Mouse (Mus musculus) kidney, postnatal 0 days (tissue): ENCODE results near the gene Rad1. TPM values are rescaled to one million over a fixed set of nuclear protein-coding genes. Genes with fewer than 3 reads are reported as not detected.
"Not testable (repeated sequence)": the region's sequence is repeated elsewhere in the genome, so short reads cannot be mapped to it uniquely, and the experiment has no call there.

ENCODE experiments used
- ATAC-seq: fragments of 200-750 bp; cut with Nextera tagmentation; replicated peaks from 2 replicates; pipeline ENCODE4 v1.8.0; 2017; ENCODE audit warnings: low read depth, moderate number of reproducible peaks, moderate TSS enrichment, moderate library complexity; ENCODE audit not compliant: low FRiP score
- DNase-seq: peaks from one replicate; pipeline ENCODE4 v3.0.0-alpha.2; 2016; ENCODE audit warnings: low spot score
- H3K27ac ChIP-seq: fragments of 300-500 bp; sonication (generic); 2 replicates; pipeline ENCODE4 v1.5.1; 2014; ENCODE audit warnings: mild to moderate bottlenecking
- H3K27me3 ChIP-seq: fragments of 300-500 bp; sonication (generic); 2 replicates; pipeline ENCODE4 v1.6.1; 2014; ENCODE audit warnings: low read length, mixed read lengths; ENCODE audit not compliant: insufficient read depth
- H3K36me3 ChIP-seq: fragments of 300-500 bp; sonication (generic); 2 replicates; pipeline ENCODE4 v1.6.1; 2014; ENCODE audit warnings: low read length, mixed read lengths; ENCODE audit not compliant: insufficient read depth
- H3K4me1 ChIP-seq: fragments of 300-500 bp; sonication (generic); replicated peaks from 2 replicates; pipeline ENCODE4 v1.6.1; 2014; ENCODE audit warnings: antibody characterized with exemption, low read length, mixed read lengths; ENCODE audit not compliant: insufficient read depth
- H3K4me2 ChIP-seq: fragments of 300-500 bp; sonication (generic); 2 replicates; pipeline ENCODE4 v1.6.1; 2014; ENCODE audit warnings: mild to moderate bottlenecking, low read length, moderate library complexity, mixed read lengths
- H3K4me3 ChIP-seq: fragments of 300-500 bp; sonication (generic); replicated peaks from 2 replicates; pipeline ENCODE4 v1.5.1; 2014; ENCODE audit warnings: low read depth, low read length
- H3K9ac ChIP-seq: fragments of 300-500 bp; sonication (generic); 2 replicates; pipeline ENCODE4 v1.6.1; 2014; ENCODE audit warnings: low read depth, low read length
- H3K9me3 ChIP-seq: fragments of 300-500 bp; sonication (generic); replicated peaks from 2 replicates; pipeline ENCODE4 v1.6.1; 2016; ENCODE audit warnings: low read length, inconsistent platforms, mixed read lengths
- CTCF ChIP-seq: IDR thresholded peaks from 2 replicates; pipeline ENCODE4 v1.5.1; 2016; ENCODE audit warnings: antibody characterized with exemption, low read depth, mild to moderate bottlenecking, moderate library complexity
- WGBS: fragments of 180-500 bp; shearing (Covaris S2); extraction: QIAGEN DNeasy Blood & Tissue Kit; methylation state at CpG from one replicate; pipeline ENCODE4 v1.1.7; 2014; 5-methylcytosine and 5-hydroxymethylcytosine counted together
- polyA plus RNA-seq: library from polyadenylated mRNA; unstranded; fragments of >200 nt; fragmentation: Nextera tagmentation; extraction: Ambion mirVana; gene quantifications from 2 replicates; pipeline ENCODE4 v1.2.1, GENCODE M21; 2015

Gene Rad1
- polyA plus RNA-seq, 1 experiment from 2014 or later, result 27.1 TPM

DNA sequence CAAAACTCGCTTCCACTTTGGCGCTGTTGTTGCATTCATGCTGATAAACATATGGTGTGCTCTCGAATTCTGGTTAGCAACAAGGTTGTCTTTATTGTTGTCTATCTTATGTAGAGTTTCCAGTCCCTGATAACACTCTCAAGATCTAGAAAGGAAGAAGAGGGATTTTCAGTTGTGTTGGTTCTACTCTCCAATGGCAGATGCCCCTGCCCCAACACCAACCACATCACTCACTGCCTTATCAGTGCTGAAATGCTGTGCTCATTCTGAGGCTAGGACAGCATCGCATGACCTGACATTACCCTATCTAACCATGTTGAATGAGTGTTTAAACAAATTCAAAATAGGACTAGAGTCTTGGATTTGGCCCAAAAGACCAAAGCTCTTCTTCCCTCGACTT is 14.2 kb downstream of the Rad1 start:
- WGBS, result 86% methylated on average over 5 of the region's 5 CpGs
- H3K4me3 ChIP-seq, result no peak overlapping the region
- H3K9ac ChIP-seq, result no peak overlapping the region
- no peaks in the 10 kb centered on the region for H3K4me1 ChIP-seq
- no peaks in the 10 kb centered on the region for H3K9me3 ChIP-seq
- H3K27ac ChIP-seq, result no peak overlapping the region
- no peak for TF ChIP-seq CTCF
- no peak overlapping the region for H3K4me2 ChIP-seq
- ATAC-seq, result no peak
- no peaks in the 10 kb centered on the region for H3K27me3 ChIP-seq
- H3K36me3 ChIP-seq, result no peaks in the 10 kb centered on the region
- DNase-seq, result no peak

DNA sequence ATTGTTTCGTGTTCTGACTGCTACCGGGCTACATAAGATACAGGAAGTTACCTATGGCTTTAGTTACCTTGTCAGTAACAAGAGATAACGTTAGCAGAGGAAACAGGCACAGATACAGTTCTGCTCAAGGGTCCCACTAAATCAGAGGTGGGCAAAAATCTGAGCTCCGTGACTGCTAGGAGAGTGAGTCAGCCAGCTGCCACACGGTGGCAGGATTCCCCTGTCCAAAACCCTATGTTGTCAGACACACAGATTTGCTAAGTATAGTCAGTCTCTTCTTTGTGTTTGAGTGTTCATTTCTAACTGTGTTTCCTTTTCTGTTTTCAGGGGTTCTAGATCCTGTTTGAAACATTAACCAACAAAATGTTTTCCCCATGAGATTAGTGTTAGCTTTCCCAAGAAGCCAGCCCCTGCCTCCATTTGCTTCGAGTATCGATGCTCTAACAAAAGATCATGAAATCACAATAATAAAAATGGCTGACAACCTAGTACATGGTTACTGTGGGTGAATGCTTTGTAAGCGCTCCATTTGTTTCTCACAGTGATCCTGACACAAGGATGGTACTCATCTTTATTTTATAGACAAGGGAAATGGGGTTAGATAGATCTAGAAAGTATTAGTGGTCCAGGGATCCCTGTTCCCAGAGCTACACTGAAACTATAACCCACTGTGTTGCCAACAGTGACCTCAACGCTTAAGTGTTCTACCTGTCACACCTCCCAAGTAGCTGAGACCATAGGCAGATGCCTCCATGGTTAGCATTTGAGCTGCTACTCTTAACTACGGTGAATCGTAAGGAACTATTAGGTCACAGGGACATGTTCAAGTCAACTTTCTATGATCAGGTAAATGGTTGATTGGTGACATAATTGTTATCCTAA is 15.3 kb downstream of the Rad1 start:
- H3K27ac ChIP-seq, result no peak overlapping the region
- H3K4me3 ChIP-seq, result no peak overlapping the region
- no peaks in the 10 kb centered on the region for H3K36me3 ChIP-seq
- DNase-seq, result peak; percentile 87
- H3K27me3 ChIP-seq, result no peaks in the 10 kb centered on the region
- peak; percentile 94 for TF ChIP-seq CTCF
- H3K9ac ChIP-seq, result no peak overlapping the region
- H3K4me1 ChIP-seq, result no peaks in the 10 kb centered on the region
- 0 out of 2 replicates have a peak, but pooled peaks have one; percentile 68 for ATAC-seq
- no peaks in the 10 kb centered on the region for H3K9me3 ChIP-seq
- 54% methylated on average over 11 of the region's 11 CpGs for whole genome bisulfite sequencing
- no peak overlapping the region for H3K4me2 ChIP-seq

DNA sequence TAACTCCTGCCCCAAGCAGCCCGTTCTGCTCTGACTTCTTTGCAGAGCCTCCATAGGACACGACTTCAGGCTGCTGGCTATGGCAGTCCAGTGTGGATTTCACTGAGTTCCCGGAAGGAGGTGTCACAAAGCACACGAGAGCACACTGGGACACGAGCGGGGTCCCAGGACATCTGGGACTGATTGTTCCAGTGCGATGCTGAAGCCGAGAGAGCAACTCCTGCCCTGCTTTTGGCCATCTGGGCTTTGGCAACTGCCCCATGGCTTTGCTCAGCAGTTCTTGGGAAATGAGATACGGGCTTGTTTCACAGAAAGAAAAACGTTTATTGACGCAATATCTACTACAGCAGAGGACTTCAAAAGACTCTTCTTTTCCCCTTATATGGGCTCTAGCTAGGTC is 20.3 kb downstream of the Rad1 start:
- 27% methylated on average over 11 of the region's 11 CpGs for WGBS

DNA sequence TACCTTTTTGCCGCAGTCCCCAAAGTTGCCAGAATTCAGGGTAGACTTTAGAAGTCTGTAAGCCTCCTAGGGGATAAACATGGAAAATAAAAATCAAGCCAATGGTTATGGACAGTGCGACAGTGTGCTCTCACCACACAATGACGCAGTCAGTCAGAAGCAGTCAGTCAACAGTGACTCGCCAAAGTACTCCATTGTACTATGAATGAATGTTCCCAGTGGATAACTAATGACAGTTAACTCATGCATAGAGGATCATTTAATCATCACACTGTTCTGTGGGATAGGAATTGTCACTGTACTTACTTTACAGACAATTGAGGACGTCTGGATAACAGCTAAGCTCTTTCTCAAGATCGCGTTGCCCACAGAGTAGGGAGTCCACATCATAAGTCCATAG is 29.3 kb downstream of the Rad1 start:
- H3K27ac ChIP-seq, result no peak overlapping the region
- no peak for TF ChIP-seq CTCF
- no peak overlapping the region for H3K4me2 ChIP-seq
- H3K4me1 ChIP-seq, result no peaks in the 10 kb centered on the region
- DNase-seq (no peak), ATAC-seq (no peak)
- WGBS, result 87% methylated on average over 7 of the region's 7 CpGs
- no peaks in the 10 kb centered on the region for H3K27me3 ChIP-seq
- H3K4me3 ChIP-seq, result no peak overlapping the region
- H3K9ac ChIP-seq, result no peak overlapping the region
- H3K36me3 ChIP-seq, result no peaks in the 10 kb centered on the region
- H3K9me3 ChIP-seq, result no peaks in the 10 kb centered on the region

More for the DNA sequence above, 20.3 kb downstream of the Rad1 start:
- Histone ChIP-seq H3K4me2 (0 out of 2 replicates have a peak overlapping the region, but pooled peaks have one; percentile 7), H3K9me3 (no peaks in the 10 kb centered on the region), H3K4me1 (no peaks in the 10 kb centered on the region), H3K9ac (no peak overlapping the region), H3K36me3 (no peaks in the 10 kb centered on the region), H3K27me3 (no peaks in the 10 kb centered on the region), H3K4me3 (no peak overlapping the region), H3K27ac (no peak overlapping the region)
- ATAC-seq (no peak), DNase-seq (peak; percentile 15)
- no peak for TF ChIP-seq CTCF

DNA sequence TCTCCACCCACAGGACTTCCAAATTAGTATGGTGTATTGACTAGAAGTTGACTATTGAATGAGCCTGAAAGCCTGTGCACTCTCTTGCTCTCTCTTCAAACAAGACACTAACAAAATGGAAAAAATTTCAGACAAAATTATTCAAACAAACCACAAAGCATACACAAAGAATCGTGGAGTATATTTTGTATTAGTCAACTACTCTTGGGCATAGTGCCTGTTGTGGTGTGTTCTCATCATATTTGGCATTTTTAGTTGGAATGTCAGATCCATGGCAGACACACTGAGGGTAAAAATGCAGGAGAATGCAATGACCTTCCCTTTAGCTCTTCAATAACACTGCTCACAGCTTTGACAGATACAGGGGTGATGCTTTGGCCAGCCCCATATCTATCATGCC is 40.1 kb downstream of the Rad1 start:
- H3K27me3 ChIP-seq, result no peaks in the 10 kb centered on the region
- ATAC-seq (no peak), DNase-seq (no peak)
- no peak overlapping the region for H3K4me3 ChIP-seq
- no peaks in the 10 kb centered on the region for H3K4me1 ChIP-seq
- no peak for TF ChIP-seq CTCF
- no peaks in the 10 kb centered on the region for H3K9me3 ChIP-seq
- H3K4me2 ChIP-seq, result no peak overlapping the region
- no peaks in the 10 kb centered on the region for H3K36me3 ChIP-seq
- H3K27ac ChIP-seq, result no peak overlapping the region
- no peak overlapping the region for H3K9ac ChIP-seq
- WGBS, result 89% methylated on average over 1 of the region's 1 CpGs

DNA sequence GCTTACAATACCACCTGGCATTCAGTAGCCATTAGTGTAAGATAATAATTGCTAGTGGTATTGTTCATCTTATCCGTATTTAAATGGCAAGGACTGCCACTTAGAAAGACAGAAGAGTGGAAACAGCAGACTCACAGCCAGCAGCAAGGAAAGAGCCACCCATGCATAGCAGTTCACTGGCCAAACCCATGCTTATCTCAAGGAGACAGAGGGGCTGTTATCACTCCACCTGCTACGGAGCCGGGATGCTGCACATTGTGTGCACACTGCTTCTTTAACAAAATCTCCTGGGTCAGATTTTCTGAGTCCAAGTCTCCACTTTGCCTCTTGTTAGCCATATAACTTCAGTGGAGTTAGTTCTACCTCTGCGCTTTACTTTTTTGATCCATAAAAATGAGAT is 45.5 kb downstream of the Rad1 start:
- no peaks in the 10 kb centered on the region for H3K27me3 ChIP-seq
- no peaks in the 10 kb centered on the region for H3K4me1 ChIP-seq
- ATAC-seq, result no peak
- DNase-seq, result no peak
- no peaks in the 10 kb centered on the region for H3K9me3 ChIP-seq
- no peak overlapping the region for H3K9ac ChIP-seq
- no peak overlapping the region for H3K4me3 ChIP-seq
- no peak overlapping the region for H3K27ac ChIP-seq
- no peak for TF ChIP-seq CTCF
- 80% methylated on average over 4 of the region's 4 CpGs for WGBS
- no peaks in the 10 kb centered on the region for H3K36me3 ChIP-seq
- H3K4me2 ChIP-seq, result no peak overlapping the region

DNA sequence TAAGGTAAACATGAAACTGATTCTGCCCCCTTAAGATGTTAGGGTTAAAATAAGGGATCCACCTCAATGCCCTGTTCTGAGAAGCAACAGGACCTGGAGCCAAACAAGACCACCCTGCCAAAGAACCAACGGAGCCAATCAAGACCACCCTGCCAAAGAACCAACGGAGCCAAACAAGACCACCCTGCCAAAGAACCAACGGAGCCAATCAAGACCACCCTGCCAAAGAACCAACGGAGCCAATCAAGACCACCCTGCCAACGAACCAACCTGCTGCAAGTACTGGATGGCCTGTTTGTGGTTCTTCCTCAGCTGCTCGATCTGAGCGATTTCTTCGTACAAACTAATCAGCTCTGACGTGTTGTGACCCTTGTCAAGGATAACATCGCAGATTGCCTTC is 47.5 kb downstream of the Rad1 start:
- WGBS, result 84% methylated on average over 10 of the region's 10 CpGs
- not testable (repeated sequence) for H3K9me3 ChIP-seq, H3K27ac ChIP-seq, H3K27me3 ChIP-seq, DNase-seq, H3K4me1 ChIP-seq, H3K9ac ChIP-seq, H3K4me3 ChIP-seq, H3K36me3 ChIP-seq, ATAC-seq, H3K4me2 ChIP-seq
